16 mouse cellular contexts compared by ENCODE assay signal in genomic region chr6:6121904-6122303, GRCm38 (mm10).
"Had no signal": no experiment of that assay in that cellular context is flagged by ENCODE, and none has a peak within 500 bp of the region (broad histone marks: within the 10 kb centered on the region; RNA-seq: fewer than 3 reads in every experiment).

No protein-coding gene starts in this region.

- H3K27ac ChIP-seq: liver, embryonic 15.5 days; midbrain, embryonic 13.5 days; midbrain, embryonic 15.5 days; neural tube, embryonic 12.5 days; stomach, embryonic 15.5 days; stomach, postnatal 0 days had no signal

- H3K9ac ChIP-seq: liver, embryonic 15.5 days; lung, embryonic 14.5 days; midbrain, embryonic 13.5 days; midbrain, embryonic 15.5 days; neural tube, embryonic 12.5 days; stomach, embryonic 15.5 days had no signal

- H3K4me3 ChIP-seq: liver, embryonic 15.5 days; megakaryocyte, embryonic 14.5 days; midbrain, embryonic 13.5 days; midbrain, embryonic 15.5 days; neural tube, embryonic 12.5 days; stomach, embryonic 15.5 days had no signal

- ATAC-seq: midbrain, embryonic 13.5 days; midbrain, embryonic 15.5 days had no signal

- H3K36me3 ChIP-seq: midbrain, embryonic 13.5 days; midbrain, embryonic 15.5 days; neural tube, embryonic 12.5 days; stomach, embryonic 15.5 days had no signal

- DNase-seq: lung, adult 18-20 months; lung, embryonic 14.5 days; lung, postnatal 10 days; lung, postnatal 4 days; right cerebral cortex, postnatal 14 days; thymus, adult 2 months; thymus, postnatal 25 days; thymus, postnatal 4 days had no signal

- H3K4me2 ChIP-seq: liver, embryonic 15.5 days; lung, embryonic 14.5 days; midbrain, embryonic 11.5 days; midbrain, embryonic 13.5 days; midbrain, embryonic 15.5 days; neural tube, embryonic 12.5 days; stomach, embryonic 15.5 days had no signal

- H3K27me3 ChIP-seq: liver, embryonic 15.5 days; megakaryocyte, embryonic 14.5 days; midbrain, embryonic 13.5 days; midbrain, embryonic 15.5 days; neural tube, embryonic 12.5 days; stomach, embryonic 15.5 days had no signal

- H3K9me3 ChIP-seq: liver, embryonic 15.5 days; midbrain, embryonic 13.5 days; midbrain, embryonic 15.5 days; neural tube, embryonic 12.5 days; stomach, embryonic 15.5 days had no signal

- H3K4me1 ChIP-seq: liver, embryonic 15.5 days; megakaryocyte, embryonic 14.5 days; midbrain, embryonic 13.5 days; midbrain, embryonic 15.5 days; neural tube, embryonic 12.5 days; stomach, embryonic 15.5 days had no signal
